Mouse (Mus musculus): ENCODE data around the gene Rxfp1. TPM values are rescaled to one million over a fixed set of nuclear protein-coding genes. Genes with fewer than 3 reads are reported as not detected.

Rxfp1 gene
- total RNA-seq (2021) = not detected
- long read RNA-seq, experiment 1 = 0 reads
- long read RNA-seq, experiment 2 = 0 reads

GRCm38 (mm10) chr3:79737780-79738179 lies at the start of gene Rxfp1:
Rxfp1 (minus strand) TSS chr3:79737880.
- intact Hi-C loops (cut with DNase I) = loop anchor here (5.0 kb wide), 1 partner anchor 55 kb away; no protein-coding TSS in a partner anchor
- H3K4me3 ChIP-seq = no peak within 1 kb of the TSS
- TF ChIP-seq CTCF (IDR thresholded peaks at IDR 0.05) = no peak
- no peak within 1 kb of the TSS for H3K27ac ChIP-seq
- DNase-seq = no peak

- intact Hi-C loops (cut with DNase I) = no loop called here
- Histone ChIP-seq H3K4me3 (peak overlapping the region; percentile 60), H3K27ac (peak overlapping the region; percentile 88)
- TF ChIP-seq CTCF (IDR thresholded peaks at IDR 0.05) = no peak
- DNase-seq = peak; percentile 38
Observed at GRCm38 (mm10) chr3:79784362-79784736, 46.7 kb upstream of the Rxfp1 start.

- H3K4me3 ChIP-seq = peak overlapping the region; percentile 60
- H3K27ac ChIP-seq = peak overlapping the region; percentile 88
- peak; percentile 39 for DNase-seq
- TF ChIP-seq CTCF (IDR thresholded peaks at IDR 0.05) = no peak
- intact Hi-C loops (cut with DNase I) = no loop called here
Observed at GRCm38 (mm10) chr3:79783630-79784361, 46.1 kb upstream of the Rxfp1 start.

GRCm38 (mm10) chr3:79772701-79773100 lies 35.0 kb upstream of the Rxfp1 start:
- TF ChIP-seq CTCF (IDR thresholded peaks at IDR 0.05) = no peak
- H3K27ac ChIP-seq = no peak overlapping the region
- H3K4me3 ChIP-seq = no peak overlapping the region
- intact Hi-C loops (cut with DNase I) = no loop called here
- no peak for DNase-seq

- no peak for TF ChIP-seq CTCF (IDR thresholded peaks at IDR 0.05)
- DNase-seq = no peak
- H3K27ac ChIP-seq = no peak overlapping the region
- intact Hi-C loops (cut with DNase I) = no loop called here
- H3K4me3 ChIP-seq = no peak overlapping the region
Observed at GRCm38 (mm10) chr3:79753736-79754135, 16.1 kb upstream of the Rxfp1 start.

- Histone ChIP-seq H3K4me3 (no peak overlapping the region), H3K27ac (no peak overlapping the region)
- intact Hi-C loops (cut with DNase I) = loop anchor here (10.0 kb wide), 1 partner anchor 58 kb away; no protein-coding TSS in a partner anchor
- TF ChIP-seq CTCF (IDR thresholded peaks at IDR 0.05) = no peak
- DNase-seq = no peak
Observed at GRCm38 (mm10) chr3:79746585-79746984, 8.9 kb upstream of the Rxfp1 start.

- TF ChIP-seq CTCF (IDR thresholded peaks at IDR 0.05) = no peak
- no peak overlapping the region for H3K27ac ChIP-seq
- intact Hi-C loops (cut with DNase I) = loop anchor here (2.0 to 10.0 kb wide), 2 partner anchors 60 to 72 kb away; no protein-coding TSS in a partner anchor
- DNase-seq = no peak
- no peak overlapping the region for H3K4me3 ChIP-seq
Observed at GRCm38 (mm10) chr3:79745101-79745500, 7.4 kb upstream of the Rxfp1 start.

- intact Hi-C loops (cut with DNase I) = loop anchor here (2.0 to 10.0 kb wide), 2 partner anchors 60 to 72 kb away; no protein-coding TSS in a partner anchor
- DNase-seq = peak; percentile 39
Observed at GRCm38 (mm10) chr3:79744415-79744814, 6.7 kb upstream of the Rxfp1 start.

GRCm38 (mm10) chr3:79740351-79740750 lies 2.7 kb upstream of the Rxfp1 start:
- no peak for DNase-seq
- no peak for TF ChIP-seq CTCF (IDR thresholded peaks at IDR 0.05)
- intact Hi-C loops (cut with DNase I) = loop anchor here (10.0 kb wide), 1 partner anchor 64 kb away; no protein-coding TSS in a partner anchor
- H3K4me3 ChIP-seq = no peak overlapping the region
- H3K27ac ChIP-seq = no peak overlapping the region

More at GRCm38 (mm10) chr3:79744415-79744814, 6.7 kb upstream of the Rxfp1 start:
- no peak overlapping the region for H3K4me3 ChIP-seq
- TF ChIP-seq CTCF (IDR thresholded peaks at IDR 0.05) = peak; percentile 63
- H3K27ac ChIP-seq = no peak overlapping the region

GRCm38 (mm10) chr3:79738451-79738850 lies 771 bp upstream of the Rxfp1 start:
- no peak overlapping the region for H3K27ac ChIP-seq
- TF ChIP-seq CTCF (IDR thresholded peaks at IDR 0.05) = no peak
- no peak overlapping the region for H3K4me3 ChIP-seq
- no peak for DNase-seq
- intact Hi-C loops (cut with DNase I) = loop anchor here (5.0 kb wide), 1 partner anchor 56 kb away; no protein-coding TSS in a partner anchor

- H3K4me3 ChIP-seq = no peak overlapping the region
- no peak for DNase-seq
- intact Hi-C loops (cut with DNase I) = no loop called here
- no peak overlapping the region for H3K27ac ChIP-seq
- no peak for TF ChIP-seq CTCF (IDR thresholded peaks at IDR 0.05)
Observed at GRCm38 (mm10) chr3:79726506-79727075, 11.1 kb downstream of the Rxfp1 start.

GRCm38 (mm10) chr3:79720756-79721484 lies 16.8 kb downstream of the Rxfp1 start:
- no peak overlapping the region for H3K4me3 ChIP-seq
- no peak for TF ChIP-seq CTCF (IDR thresholded peaks at IDR 0.05)
- intact Hi-C loops (cut with DNase I) = no loop called here
- H3K27ac ChIP-seq = no peak overlapping the region
- no peak for DNase-seq

- intact Hi-C loops (cut with DNase I) = no loop called here
- Histone ChIP-seq H3K27ac (no peak overlapping the region), H3K4me3 (no peak overlapping the region)
- no peak for TF ChIP-seq CTCF (IDR thresholded peaks at IDR 0.05)
- no peak for DNase-seq
Observed at GRCm38 (mm10) chr3:79706436-79706835, 31.2 kb downstream of the Rxfp1 start.
